Mouse (Mus musculus): ENCODE measurements around the gene Tspan8.

Tspan8 gene

DNA sequence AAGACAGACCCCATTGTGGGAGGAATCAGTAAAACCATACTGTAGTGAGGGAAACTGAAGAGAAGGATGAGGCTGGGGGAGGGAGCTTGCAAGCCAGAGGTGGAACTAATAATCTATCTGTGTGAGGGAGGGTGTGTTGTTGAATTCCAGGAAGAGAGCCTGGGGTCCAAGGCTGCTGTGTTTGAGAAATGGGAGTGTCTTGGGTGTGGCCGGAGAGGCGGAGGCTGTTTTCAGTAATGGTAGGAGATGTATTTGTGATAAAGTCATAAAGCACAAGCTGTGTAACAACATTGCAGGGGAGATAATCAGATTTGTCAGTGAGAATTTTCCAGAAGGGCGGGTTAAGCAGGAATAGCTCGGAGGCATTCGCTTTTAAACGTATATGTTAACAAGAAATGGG lies 17.4 kb downstream of the Tspan8 start:
- no peak for DNase-seq (ENCODE audit: low spot score)

DNA sequence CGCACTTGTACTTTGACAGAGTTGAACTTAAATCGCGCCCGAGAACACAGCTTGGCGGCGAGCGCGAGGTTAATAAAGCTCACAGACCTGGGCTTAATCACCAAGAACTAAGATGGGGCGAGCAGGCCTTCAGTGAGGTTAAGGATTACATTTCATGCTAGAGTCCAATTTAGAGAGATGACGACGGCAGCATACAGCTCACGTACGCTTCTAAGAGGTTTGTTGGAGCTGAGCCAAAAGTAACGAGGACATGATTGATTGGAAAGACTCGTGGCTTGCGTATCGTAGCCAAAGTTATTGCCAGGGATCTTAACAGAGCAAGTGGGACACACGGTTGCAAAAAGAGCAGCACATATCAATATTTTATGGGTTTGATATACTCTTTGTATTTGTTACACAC lies 30.3 kb downstream of the Tspan8 start:
- DNase-seq (ENCODE audit: low spot score), result no peak

DNA sequence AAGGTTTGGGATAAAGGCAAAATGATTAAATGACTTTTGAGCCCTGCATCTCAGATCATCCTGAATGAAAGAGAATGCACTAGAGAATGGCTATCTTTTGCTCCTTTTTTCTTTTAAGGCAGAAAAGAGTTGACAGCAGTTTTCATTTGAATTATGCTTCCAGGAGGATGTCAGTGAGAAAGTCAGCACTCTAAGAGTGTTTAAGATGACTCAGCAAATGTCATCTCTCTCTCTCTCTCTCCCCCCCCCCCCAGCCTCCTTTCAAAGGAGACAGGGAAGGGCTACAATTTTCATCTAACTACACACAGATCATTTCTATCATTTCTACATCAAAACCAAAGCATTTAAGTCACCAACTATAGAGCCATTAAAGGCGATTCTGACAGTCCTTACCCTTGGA lies 31.9 kb downstream of the Tspan8 start:
- no peak for DNase-seq (ENCODE audit: low spot score)

DNA sequence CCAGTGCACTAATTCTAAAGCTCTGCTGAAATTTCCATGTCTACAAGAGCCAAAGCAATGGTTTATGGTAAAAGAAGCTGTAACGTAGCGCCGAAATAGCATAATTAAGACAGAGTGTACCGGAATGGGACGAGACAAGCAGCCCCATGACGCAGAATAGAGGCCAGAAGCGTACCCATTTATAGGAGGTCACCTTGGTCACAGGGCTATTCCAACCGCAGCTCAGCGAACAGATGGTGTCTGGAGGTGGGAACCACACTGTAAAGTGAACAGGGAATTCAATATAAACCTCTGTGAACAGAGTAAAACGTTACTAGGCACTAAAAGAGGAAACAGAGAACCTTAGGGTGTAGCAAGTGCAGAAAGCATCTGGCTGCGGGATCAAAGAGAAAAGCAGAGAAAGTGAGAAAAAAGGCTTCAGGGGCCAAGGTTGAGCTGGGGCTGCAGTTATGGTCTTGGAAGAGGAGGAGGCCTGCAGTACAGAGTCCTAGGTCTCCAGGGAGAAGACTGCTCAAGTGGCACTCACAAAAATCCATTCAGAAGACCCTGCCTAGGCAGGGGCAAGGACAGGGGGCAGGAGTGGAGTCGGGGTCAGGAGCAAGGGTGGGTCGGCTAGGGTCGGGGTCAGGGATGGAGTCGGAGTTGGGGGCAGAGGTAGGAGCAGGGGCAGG lies 43.7 kb downstream of the Tspan8 start:
- no peak for DNase-seq (ENCODE audit: low spot score)

DNA sequence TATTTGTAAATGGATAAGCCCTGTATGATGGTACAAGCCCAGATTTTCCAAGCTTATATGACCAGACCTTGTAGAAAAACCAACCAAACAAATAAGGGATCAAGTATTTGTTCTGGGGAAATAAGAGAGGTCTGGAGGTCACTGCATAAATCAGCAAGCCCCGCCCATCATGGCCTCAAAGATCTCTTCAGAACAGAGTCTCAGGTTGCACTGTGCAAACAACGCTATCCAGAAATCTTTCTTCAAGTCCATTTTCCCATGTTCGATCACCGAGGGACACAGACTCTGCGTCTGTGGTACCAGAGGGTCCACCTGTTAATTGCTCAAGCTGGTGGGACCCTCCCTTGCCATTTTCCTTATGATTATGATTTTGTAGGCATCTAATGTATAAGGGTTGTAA lies 45.3 kb downstream of the Tspan8 start:
- no peak for DNase-seq (ENCODE audit: low spot score)

DNA sequence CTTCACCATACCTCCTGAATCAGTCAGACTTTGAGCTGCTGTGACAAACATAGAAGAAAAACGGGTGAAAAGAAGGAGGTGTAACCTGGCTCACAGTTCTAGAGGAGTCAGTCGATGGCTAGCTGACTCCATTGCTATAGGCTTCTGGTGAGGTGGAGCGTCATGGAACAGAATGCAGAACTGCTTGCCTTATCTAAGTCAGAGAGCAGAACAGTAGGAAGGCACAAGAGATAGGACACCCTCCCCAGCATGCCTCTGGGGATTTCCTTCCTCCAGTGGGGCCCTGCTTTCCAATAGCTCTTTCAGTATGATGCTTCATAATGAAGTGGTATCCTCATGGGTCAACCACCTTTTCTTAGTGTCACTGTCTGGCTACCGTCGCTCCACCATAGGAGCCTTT lies 66.1 kb downstream of the Tspan8 start:
- DNase-seq (ENCODE audit: low spot score), result no peak

DNA sequence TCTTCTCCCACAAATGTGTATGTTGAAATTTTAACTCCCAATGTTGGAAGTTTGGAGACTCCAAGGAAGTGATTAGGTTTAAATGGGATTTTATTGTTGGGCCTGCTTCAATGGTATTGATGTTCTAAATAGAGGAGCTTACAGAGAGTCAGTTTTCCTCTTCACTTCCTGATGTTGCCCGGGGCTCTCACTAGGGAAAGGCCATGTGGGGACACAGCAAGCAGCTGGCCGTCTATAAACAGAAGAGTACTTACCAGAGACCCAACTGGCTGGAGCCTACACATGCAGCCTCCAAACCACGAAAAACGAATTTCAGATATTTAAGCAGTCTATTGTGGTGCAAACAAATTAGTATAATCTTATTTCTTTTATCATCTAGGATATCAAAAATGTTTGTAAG lies 75.3 kb downstream of the Tspan8 start:
- no peak for DNase-seq (ENCODE audit: low spot score)

DNA sequence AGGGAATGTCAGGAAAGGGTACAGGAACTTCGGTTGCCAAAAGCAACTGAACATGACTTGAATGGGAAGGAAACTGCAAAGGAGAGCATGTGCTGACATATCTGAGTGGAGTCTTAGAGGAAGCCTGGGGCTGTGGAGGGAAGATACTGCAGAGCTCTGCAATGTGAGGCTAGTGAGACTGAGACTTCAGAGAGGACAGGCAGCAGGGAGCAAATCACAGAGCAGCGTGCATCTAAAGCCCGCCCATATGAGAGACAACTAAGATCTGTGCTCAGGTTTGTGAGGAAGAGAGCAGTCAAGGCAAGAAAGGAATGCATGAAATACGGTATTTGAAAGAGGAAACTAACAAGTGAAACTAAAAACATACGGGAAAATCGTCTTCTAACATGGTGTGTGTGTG lies 76.3 kb downstream of the Tspan8 start:
- no peak for DNase-seq (ENCODE audit: low spot score)

DNA sequence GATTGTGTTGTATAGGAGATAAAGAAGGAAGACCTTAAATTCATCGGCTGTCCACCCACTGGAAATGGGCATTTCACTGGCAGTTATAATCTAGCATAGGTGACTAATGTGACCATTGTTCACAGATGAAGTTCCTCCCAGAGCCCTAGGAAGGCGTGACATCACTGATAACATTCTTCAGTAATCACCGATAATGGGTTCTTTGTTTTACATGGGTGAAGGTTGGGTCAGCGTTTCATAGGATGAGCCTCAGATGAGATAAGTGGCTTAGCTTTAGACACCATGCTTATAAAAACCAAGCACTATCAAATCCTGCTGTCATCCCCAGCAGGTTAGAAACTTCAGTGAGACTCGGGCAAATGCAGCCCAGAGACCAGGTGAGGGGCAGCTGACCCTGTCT lies 77.4 kb downstream of the Tspan8 start:
- DNase-seq (ENCODE audit: low spot score), result no peak

DNA sequence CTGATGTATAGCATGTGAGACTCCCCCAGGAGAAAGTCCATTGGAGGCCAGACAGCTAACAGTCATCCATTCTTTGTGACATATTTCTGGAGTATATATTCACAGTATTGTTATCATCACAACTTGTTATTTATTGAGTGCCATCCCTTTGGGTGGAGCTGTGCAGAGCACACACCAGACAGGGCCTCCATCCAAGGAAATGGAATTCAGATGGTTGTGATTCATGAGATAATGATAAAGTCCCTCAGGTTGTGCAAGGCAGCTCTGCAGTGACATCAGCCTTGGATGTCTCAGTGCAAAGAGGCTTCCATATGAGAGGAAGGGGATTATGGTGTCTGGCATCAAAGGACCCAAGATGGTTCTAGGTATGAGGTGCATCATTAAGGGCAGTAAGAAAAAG lies 80.1 kb downstream of the Tspan8 start:
- no peak for DNase-seq (ENCODE audit: low spot score)

DNA sequence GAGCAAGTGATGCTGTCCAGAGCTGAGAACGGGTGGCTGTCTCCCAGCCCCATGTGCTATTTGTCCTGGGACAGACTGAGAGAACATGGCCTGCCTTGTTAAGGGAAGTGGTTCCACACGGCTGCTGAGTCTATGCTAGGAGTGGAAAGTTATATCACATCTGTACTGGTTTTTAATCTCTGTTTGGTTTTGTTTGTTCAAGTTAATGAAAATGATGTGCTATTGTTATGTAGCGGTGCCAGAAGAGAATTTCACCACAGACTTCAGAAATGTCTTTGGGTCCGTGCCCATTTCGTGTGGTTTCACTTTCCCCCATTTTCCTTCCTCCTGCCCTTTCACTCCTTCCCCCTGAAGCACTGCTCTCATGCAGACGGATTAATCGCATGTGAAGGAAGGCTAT lies 80.6 kb downstream of the Tspan8 start:
- DNase-seq (ENCODE audit: low spot score), result no peak
